Mouse (Mus musculus): ENCODE results near the gene Xylt2. TPM values are rescaled to one million over a fixed set of nuclear protein-coding genes. Genes with fewer than 3 reads are reported as not detected.
A peak's percentile ranks its signal among the peaks of the same experiment; 100 is the strongest.
"Not testable (repeated sequence)": the region's sequence is repeated elsewhere in the genome, so short reads cannot be mapped to it uniquely, and the experiment has no call there.

Xylt2 gene
- polyA plus RNA-seq, 1 experiment from 2014 or later, result 22.5 TPM

GRCm38 (mm10) chr11:94674984-94675383, 2.3 kb downstream of the Xylt2 start:
- Histone ChIP-seq H3K9ac (no peak overlapping the region), H3K9me3 (no peaks in the 10 kb centered on the region), H3K27ac (no peak overlapping the region), H3K4me3 (no peak overlapping the region), H3K4me1 (peaks cover 30% of the 10 kb centered on the region), H3K36me3 (peaks cover 13% of the 10 kb centered on the region), H3K4me2 (no peak overlapping the region), H3K27me3 (no peaks in the 10 kb centered on the region)
- WGBS, result 81% methylated on average over 5 of the region's 5 CpGs
- ATAC-seq (ENCODE audit: insufficient number of reproducible peaks, low FRiP score, low TSS enrichment, low read depth), result no peak

DNA sequence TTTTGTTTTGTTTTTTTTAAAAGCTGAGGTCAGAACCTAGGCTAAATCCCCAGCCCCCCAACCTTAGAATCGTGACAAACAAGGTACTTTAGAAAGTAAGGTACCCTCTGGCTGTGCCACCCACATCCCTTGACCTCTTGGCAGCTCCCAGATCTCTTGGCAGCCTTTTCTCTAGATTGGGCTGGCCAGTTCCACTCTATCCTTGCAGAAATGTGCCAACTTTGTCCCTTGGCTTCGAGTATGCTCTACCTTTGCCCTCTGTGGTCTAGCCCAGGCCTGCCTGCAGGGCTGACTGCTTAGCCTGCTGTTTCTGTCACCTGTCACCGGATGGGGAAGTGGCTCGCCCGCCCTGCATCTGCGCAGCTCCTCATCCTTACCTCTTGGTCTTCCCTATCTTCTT, 12.0 kb downstream of the Xylt2 start:
- WGBS, result 92% methylated on average over 6 of the region's 6 CpGs
- Histone ChIP-seq H3K9me3 (no peaks in the 10 kb centered on the region), H3K4me2 (no peak overlapping the region), H3K36me3 (peaks cover 94% of the 10 kb centered on the region), H3K9ac (no peak overlapping the region), H3K4me3 (no peak overlapping the region), H3K4me1 (no peaks in the 10 kb centered on the region), H3K27ac (no peak overlapping the region), H3K27me3 (no peaks in the 10 kb centered on the region)
- no peak for ATAC-seq (ENCODE audit: insufficient number of reproducible peaks, low FRiP score, low TSS enrichment, low read depth)

DNA sequence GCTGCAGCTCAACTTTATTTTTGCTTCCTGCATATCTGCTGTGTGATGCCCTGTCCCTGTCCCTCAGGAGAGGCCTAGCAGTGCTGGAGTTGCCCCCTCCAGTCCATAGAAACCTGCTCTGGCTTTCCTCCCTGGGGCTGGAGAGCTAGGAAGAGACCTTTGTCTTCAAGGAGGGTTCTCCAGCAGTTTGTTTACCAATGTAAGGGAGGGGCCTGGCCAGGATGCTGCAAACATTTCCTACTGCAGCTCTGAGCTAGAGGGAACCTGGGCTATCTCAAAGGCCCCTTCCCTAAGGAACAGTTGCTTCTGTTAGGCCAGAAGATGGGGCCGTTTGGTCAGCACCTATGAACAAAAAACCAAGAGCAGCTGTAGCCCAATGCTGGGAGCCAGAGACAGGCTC, 16.0 kb downstream of the Xylt2 start:
- WGBS, result 55% methylated on average over 1 of the region's 1 CpGs
- ATAC-seq (ENCODE audit: insufficient number of reproducible peaks, low FRiP score, low TSS enrichment, low read depth), result no peak
- H3K36me3 ChIP-seq, result peaks cover 87% of the 10 kb centered on the region

DNA sequence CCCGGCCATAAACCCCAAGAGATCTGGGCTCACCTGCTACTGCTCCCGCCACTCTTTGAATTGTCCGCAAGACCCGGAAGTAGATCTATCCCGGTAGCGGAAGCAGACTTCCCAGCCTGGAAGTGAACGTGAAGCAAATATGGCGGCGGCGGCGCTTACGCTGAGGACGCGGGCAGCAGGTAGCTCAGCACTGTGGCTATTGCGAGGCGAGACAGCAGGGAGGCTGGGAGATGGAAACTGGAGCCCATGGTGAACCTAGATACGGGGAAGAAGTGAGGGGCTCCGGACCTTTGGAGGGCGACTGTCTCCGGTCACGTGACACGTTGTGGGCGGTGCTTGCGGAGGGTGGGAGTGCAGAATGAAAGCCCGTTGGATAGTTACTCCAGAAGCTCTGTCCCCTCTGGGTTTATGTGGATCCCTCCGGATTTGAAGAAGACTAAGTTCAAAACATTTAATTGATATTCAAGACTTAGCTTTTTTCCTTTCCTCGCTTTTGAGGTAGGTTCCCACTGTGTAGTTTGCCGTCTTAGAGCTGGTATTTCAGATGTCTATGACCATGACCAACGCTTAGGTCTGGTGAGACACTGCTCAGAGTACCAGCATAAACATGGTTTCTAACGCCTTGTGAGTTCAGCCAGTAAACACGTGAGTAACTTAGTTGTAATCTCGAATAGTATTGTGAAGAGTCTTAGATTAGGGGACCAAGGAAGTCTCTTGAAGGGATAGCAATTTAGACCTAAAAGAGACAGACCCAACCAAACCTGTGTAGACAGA, 23.5 kb downstream of the Xylt2 start, which contains the start of the genes Mrpl27 and Eme1:
Gene Mrpl27, plus strand, starts transcription at position 105 of the 774 bp plus-strand sequence.
Gene Eme1, minus strand, starts transcription at position 302 of the 774 bp plus-strand sequence.
- Histone ChIP-seq H3K4me3 (peak within 1 kb of the TSS; percentile 72), H3K4me1 (peaks cover 19% of the 10 kb centered on the region), H3K9me3 (no peaks in the 10 kb centered on the region), H3K27me3 (no peaks in the 10 kb centered on the region), H3K27ac (peak within 1 kb of the TSS; percentile 98), H3K4me2 (peak within 1 kb of the TSS; percentile 74), H3K9ac (peak within 1 kb of the TSS; percentile 44; the same call in 1 of the 2 replicates), H3K36me3 (peaks cover 34% of the 10 kb centered on the region)
- WGBS, result 1% methylated on average over 32 of the region's 32 CpGs
- ATAC-seq (ENCODE audit: insufficient number of reproducible peaks, low FRiP score, low TSS enrichment, low read depth), result peak; percentile 82

More for the DNA sequence above, 16.0 kb downstream of the Xylt2 start:
- Histone ChIP-seq H3K27ac (no peak overlapping the region), H3K9me3 (no peaks in the 10 kb centered on the region), H3K9ac (no peak overlapping the region), H3K4me2 (no peak overlapping the region), H3K4me1 (no peaks in the 10 kb centered on the region), H3K4me3 (no peak overlapping the region), H3K27me3 (no peaks in the 10 kb centered on the region)

- 46% methylated on average over 8 of the region's 8 CpGs for WGBS
- peak overlapping the region; percentile 74 for H3K4me2 ChIP-seq
Observed at GRCm38 (mm10) chr11:94652973-94653372, 24.3 kb downstream of the Xylt2 start.

DNA sequence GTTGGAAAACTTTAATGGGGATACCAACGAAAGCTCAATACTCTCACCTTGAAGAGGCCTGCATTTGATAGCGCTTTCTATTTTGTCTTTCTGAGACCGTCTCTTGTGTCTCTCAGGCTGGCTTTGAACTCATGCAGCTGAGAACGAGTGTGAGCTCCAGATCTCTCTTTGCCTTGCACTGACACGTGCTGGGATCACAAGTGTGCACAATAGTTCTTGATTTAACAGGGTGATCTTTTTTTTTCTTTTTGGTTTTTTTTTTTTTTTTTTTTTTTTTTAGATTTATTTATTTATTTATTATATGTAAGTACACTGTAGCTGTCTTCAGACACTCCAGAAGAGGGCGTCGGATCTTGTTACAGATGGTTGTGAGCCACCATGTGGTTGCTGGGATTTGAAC, 26.1 kb downstream of the Xylt2 start:
- H3K9me3 ChIP-seq; ATAC-seq (ENCODE audit: insufficient number of reproducible peaks, low FRiP score, low TSS enrichment, low read depth); H3K4me3 ChIP-seq; H3K27me3 ChIP-seq; H3K9ac ChIP-seq; H3K27ac ChIP-seq; H3K4me2 ChIP-seq: not testable (repeated sequence)
- peaks cover 31% of the 10 kb centered on the region for H3K36me3 ChIP-seq
- peaks cover 19% of the 10 kb centered on the region for H3K4me1 ChIP-seq
- WGBS, result 94% methylated on average over 5 of the region's 7 CpGs

More at GRCm38 (mm10) chr11:94652973-94653372, 24.3 kb downstream of the Xylt2 start:
- H3K9me3 ChIP-seq, result no peaks in the 10 kb centered on the region
- no peak for ATAC-seq (ENCODE audit: insufficient number of reproducible peaks, low FRiP score, low TSS enrichment, low read depth)
- no peak overlapping the region for H3K9ac ChIP-seq
- no peaks in the 10 kb centered on the region for H3K27me3 ChIP-seq
- H3K27ac ChIP-seq, result no peak overlapping the region
- peaks cover 29% of the 10 kb centered on the region for H3K36me3 ChIP-seq
- peak overlapping the region; percentile 72 for H3K4me3 ChIP-seq
- H3K4me1 ChIP-seq, result peaks cover 19% of the 10 kb centered on the region

- Histone ChIP-seq H3K9ac (no peak overlapping the region), H3K36me3 (peaks cover 79% of the 10 kb centered on the region), H3K27ac (no peak overlapping the region), H3K4me2 (no peak overlapping the region), H3K9me3 (no peaks in the 10 kb centered on the region), H3K27me3 (no peaks in the 10 kb centered on the region), H3K4me3 (no peak overlapping the region), H3K4me1 (no peaks in the 10 kb centered on the region)
- 91% methylated on average over 4 of the region's 4 CpGs for WGBS
- no peak for ATAC-seq (ENCODE audit: insufficient number of reproducible peaks, low FRiP score, low TSS enrichment, low read depth)
Observed at GRCm38 (mm10) chr11:94646457-94646856, 30.9 kb downstream of the Xylt2 start.

GRCm38 (mm10) chr11:94644461-94645219, 32.7 kb downstream of the Xylt2 start:
- Histone ChIP-seq H3K4me3 (no peak overlapping the region), H3K4me1 (no peaks in the 10 kb centered on the region), H3K27me3 (no peaks in the 10 kb centered on the region), H3K4me2 (no peak overlapping the region), H3K27ac (no peak overlapping the region), H3K36me3 (peaks cover 83% of the 10 kb centered on the region), H3K9me3 (no peaks in the 10 kb centered on the region), H3K9ac (no peak overlapping the region)
- WGBS, result 89% methylated on average over 8 of the region's 8 CpGs
- ATAC-seq (ENCODE audit: insufficient number of reproducible peaks, low FRiP score, low TSS enrichment, low read depth), result no peak

GRCm38 (mm10) chr11:94634431-94634830, 42.9 kb downstream of the Xylt2 start:
- no peak overlapping the region for H3K4me3 ChIP-seq
- 85% methylated on average over 5 of the region's 5 CpGs for WGBS

DNA sequence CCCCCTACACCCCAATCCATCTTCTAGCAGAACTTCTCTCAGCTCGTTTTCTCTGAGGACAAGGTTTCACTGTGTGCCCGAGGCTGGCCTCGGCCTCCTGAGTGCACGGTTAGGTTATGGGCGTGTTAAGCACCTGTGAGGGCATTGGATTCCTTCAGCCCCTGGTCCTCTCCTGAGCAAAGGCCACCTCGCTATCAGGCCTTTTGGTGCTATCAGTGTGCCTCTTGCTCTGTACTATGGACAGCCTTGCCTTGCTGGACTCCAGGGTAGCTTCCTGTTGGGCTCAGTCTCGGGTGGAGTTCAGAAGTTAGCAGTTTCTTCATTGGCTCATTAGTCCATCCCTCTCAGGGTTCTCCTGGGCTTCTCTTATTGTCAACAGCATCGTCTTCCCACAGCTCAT, 44.3 kb downstream of the Xylt2 start:
- ATAC-seq (ENCODE audit: insufficient number of reproducible peaks, low FRiP score, low TSS enrichment, low read depth), result no peak
- no peak overlapping the region for H3K4me2 ChIP-seq
- H3K27ac ChIP-seq, result no peak overlapping the region
- 80% methylated on average over 8 of the region's 8 CpGs for WGBS
- H3K9me3 ChIP-seq, result no peaks in the 10 kb centered on the region
- H3K4me3 ChIP-seq, result no peak overlapping the region
- peaks cover 15% of the 10 kb centered on the region for H3K4me1 ChIP-seq
- H3K36me3 ChIP-seq, result peaks cover 67% of the 10 kb centered on the region
- H3K9ac ChIP-seq, result no peak overlapping the region
- H3K27me3 ChIP-seq, result no peaks in the 10 kb centered on the region

More at GRCm38 (mm10) chr11:94634431-94634830, 42.9 kb downstream of the Xylt2 start:
- H3K4me2 ChIP-seq, result no peak overlapping the region
- H3K27me3 ChIP-seq, result no peaks in the 10 kb centered on the region
- no peaks in the 10 kb centered on the region for H3K9me3 ChIP-seq
- peaks cover 15% of the 10 kb centered on the region for H3K4me1 ChIP-seq
- no peak overlapping the region for H3K9ac ChIP-seq
- no peak overlapping the region for H3K27ac ChIP-seq
- ATAC-seq (ENCODE audit: insufficient number of reproducible peaks, low FRiP score, low TSS enrichment, low read depth), result no peak
- peaks cover 81% of the 10 kb centered on the region for H3K36me3 ChIP-seq

GRCm38 (mm10) chr11:94631969-94632368, 45.3 kb downstream of the Xylt2 start:
- Histone ChIP-seq H3K4me1 (peaks cover 15% of the 10 kb centered on the region), H3K4me3 (no peak overlapping the region), H3K9me3 (no peaks in the 10 kb centered on the region), H3K27ac (no peak overlapping the region), H3K9ac (no peak overlapping the region), H3K27me3 (no peaks in the 10 kb centered on the region), H3K36me3 (peaks cover 57% of the 10 kb centered on the region), H3K4me2 (no peak overlapping the region)
- ATAC-seq (ENCODE audit: insufficient number of reproducible peaks, low FRiP score, low TSS enrichment, low read depth), result no peak
- WGBS, result 91% methylated on average over 5 of the region's 5 CpGs

Data from limb, embryonic 15.5 days (tissue).